Mouse (Mus musculus): ENCODE results near the gene Fndc3b. TPM values are rescaled to one million over a fixed set of nuclear protein-coding genes. Genes with fewer than 3 reads are reported as not detected.

Gene Fndc3b
- polyA plus RNA-seq, 1 experiment from 2014 or later, result 6.1 TPM

- no peak overlapping the region for H3K4me3 ChIP-seq
- no peaks in the 10 kb centered on the region for H3K27me3 ChIP-seq
- H3K4me2 ChIP-seq (replicated peaks), result no peak overlapping the region
- ATAC-seq (replicated peaks), result no peak
- no peaks in the 10 kb centered on the region for H3K9me3 ChIP-seq
- H3K9ac ChIP-seq (replicated peaks), result no peak overlapping the region
- H3K4me1 ChIP-seq, result peaks cover 18% of the 10 kb centered on the region
- no peak overlapping the region for H3K27ac ChIP-seq (replicated peaks)
- no peaks in the 10 kb centered on the region for H3K36me3 ChIP-seq
- WGBS, result 88% methylated on average over 8 of the region's 8 CpGs
Observed at GRCm38 (mm10) chr3:27626301-27626700, 84.8 kb downstream of the Fndc3b start.

- Histone ChIP-seq H3K36me3 (no peaks in the 10 kb centered on the region), H3K4me1 (peaks cover 18% of the 10 kb centered on the region), H3K4me2 (replicated peaks) (no peak overlapping the region), H3K27me3 (no peaks in the 10 kb centered on the region), H3K9ac (replicated peaks) (no peak overlapping the region), H3K4me3 (no peak overlapping the region), H3K9me3 (no peaks in the 10 kb centered on the region), H3K27ac (replicated peaks) (peak overlapping the region; percentile 55)
- 64% methylated on average over 8 of the region's 8 CpGs for whole genome bisulfite sequencing
- no peak for ATAC-seq (replicated peaks)
Observed at GRCm38 (mm10) chr3:27625592-27625985, 85.5 kb downstream of the Fndc3b start.

GRCm38 (mm10) chr3:27624974-27625591 is 86.0 kb downstream of the Fndc3b start:
- Histone ChIP-seq H3K27me3 (no peaks in the 10 kb centered on the region), H3K4me1 (peaks cover 18% of the 10 kb centered on the region), H3K27ac (replicated peaks) (peak overlapping the region; percentile 55), H3K9ac (replicated peaks) (no peak overlapping the region), H3K36me3 (no peaks in the 10 kb centered on the region), H3K9me3 (no peaks in the 10 kb centered on the region), H3K4me2 (replicated peaks) (no peak overlapping the region), H3K4me3 (no peak overlapping the region)
- 72% methylated on average over 12 of the region's 12 CpGs for WGBS
- ATAC-seq (replicated peaks), result peak; percentile 65

- 74% methylated on average over 4 of the region's 4 CpGs for WGBS
- H3K9me3 ChIP-seq, result no peaks in the 10 kb centered on the region
- H3K4me1 ChIP-seq, result peaks cover 18% of the 10 kb centered on the region
- H3K27ac ChIP-seq (replicated peaks), result no peak overlapping the region
- H3K4me2 ChIP-seq (replicated peaks), result no peak overlapping the region
- no peak for ATAC-seq (replicated peaks)
- H3K9ac ChIP-seq (replicated peaks), result no peak overlapping the region
- no peak overlapping the region for H3K4me3 ChIP-seq
- H3K36me3 ChIP-seq, result no peaks in the 10 kb centered on the region
- no peaks in the 10 kb centered on the region for H3K27me3 ChIP-seq
Observed at GRCm38 (mm10) chr3:27622451-27622850, 88.7 kb downstream of the Fndc3b start.

GRCm38 (mm10) chr3:27621176-27621575 is 89.9 kb downstream of the Fndc3b start:
- Histone ChIP-seq H3K4me1 (peaks cover 15% of the 10 kb centered on the region), H3K36me3 (no peaks in the 10 kb centered on the region), H3K4me3 (no peak overlapping the region), H3K9ac (replicated peaks) (no peak overlapping the region), H3K9me3 (no peaks in the 10 kb centered on the region), H3K27me3 (no peaks in the 10 kb centered on the region), H3K27ac (replicated peaks) (no peak overlapping the region), H3K4me2 (replicated peaks) (no peak overlapping the region)
- 83% methylated on average over 4 of the region's 4 CpGs for WGBS
- no peak for ATAC-seq (replicated peaks)

- no peak for ATAC-seq (replicated peaks)
- H3K27ac ChIP-seq (replicated peaks), result no peak overlapping the region
- no peak overlapping the region for H3K9ac ChIP-seq (replicated peaks)
- no peaks in the 10 kb centered on the region for H3K9me3 ChIP-seq
- H3K27me3 ChIP-seq, result no peaks in the 10 kb centered on the region
- H3K4me1 ChIP-seq, result peaks cover 5% of the 10 kb centered on the region
- no peaks in the 10 kb centered on the region for H3K36me3 ChIP-seq
- H3K4me2 ChIP-seq (replicated peaks), result no peak overlapping the region
- WGBS, result 87% methylated on average over 9 of the region's 9 CpGs
- H3K4me3 ChIP-seq, result no peak overlapping the region
Observed at GRCm38 (mm10) chr3:27617733-27618132, 93.4 kb downstream of the Fndc3b start.

DNA sequence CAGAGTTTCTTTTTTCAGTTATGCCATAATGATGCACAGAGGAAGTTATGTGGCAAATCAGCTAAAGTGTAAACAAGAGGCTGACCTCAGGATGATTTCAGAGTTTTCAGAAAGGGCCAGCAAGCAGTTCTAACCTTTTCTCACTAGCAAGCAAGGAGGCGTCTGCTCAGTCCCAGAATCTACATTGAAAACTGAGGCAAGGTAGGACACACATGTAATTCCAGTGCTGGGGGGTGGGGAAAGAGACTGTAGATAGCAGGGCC is 93.9 kb downstream of the Fndc3b start:
- Histone ChIP-seq H3K27me3 (no peaks in the 10 kb centered on the region), H3K36me3 (no peaks in the 10 kb centered on the region), H3K27ac (replicated peaks) (no peak overlapping the region), H3K9ac (replicated peaks) (no peak overlapping the region), H3K4me1 (peaks cover 5% of the 10 kb centered on the region), H3K9me3 (no peaks in the 10 kb centered on the region), H3K4me3 (no peak overlapping the region), H3K4me2 (replicated peaks) (no peak overlapping the region)
- ATAC-seq (replicated peaks), result no peak
- 83% methylated on average over 1 of the region's 1 CpGs for whole genome bisulfite sequencing

GRCm38 (mm10) chr3:27616421-27617236 is 94.5 kb downstream of the Fndc3b start:
- Histone ChIP-seq H3K4me2 (replicated peaks) (no peak overlapping the region), H3K27me3 (no peaks in the 10 kb centered on the region), H3K9ac (replicated peaks) (no peak overlapping the region), H3K4me1 (peaks cover 5% of the 10 kb centered on the region), H3K36me3 (no peaks in the 10 kb centered on the region), H3K9me3 (no peaks in the 10 kb centered on the region), H3K27ac (replicated peaks) (peak overlapping the region; percentile 19; the same call in 1 of the 2 replicates), H3K4me3 (no peak overlapping the region)
- 78% methylated on average over 19 of the region's 19 CpGs for WGBS
- no peak for ATAC-seq (replicated peaks)

- H3K4me1 ChIP-seq, result peaks cover 5% of the 10 kb centered on the region
- no peaks in the 10 kb centered on the region for H3K9me3 ChIP-seq
- no peak overlapping the region for H3K4me2 ChIP-seq (replicated peaks)
- no peak overlapping the region for H3K9ac ChIP-seq (replicated peaks)
- no peak overlapping the region for H3K4me3 ChIP-seq
- no peak for ATAC-seq (replicated peaks)
- no peaks in the 10 kb centered on the region for H3K27me3 ChIP-seq
- H3K27ac ChIP-seq (replicated peaks), result no peak overlapping the region
- WGBS, result 42% methylated on average over 8 of the region's 8 CpGs
- no peaks in the 10 kb centered on the region for H3K36me3 ChIP-seq
Observed at GRCm38 (mm10) chr3:27615479-27615878, 95.6 kb downstream of the Fndc3b start.

- no peaks in the 10 kb centered on the region for H3K36me3 ChIP-seq
- ATAC-seq (replicated peaks), result no peak
- WGBS, result 90% methylated on average over 11 of the region's 11 CpGs
Observed at GRCm38 (mm10) chr3:27613828-27614227, 97.3 kb downstream of the Fndc3b start.

GRCm38 (mm10) chr3:27613011-27613410 is 98.1 kb downstream of the Fndc3b start:
- Histone ChIP-seq H3K9ac (replicated peaks) (no peak overlapping the region), H3K4me2 (replicated peaks) (no peak overlapping the region), H3K9me3 (no peaks in the 10 kb centered on the region), H3K4me3 (no peak overlapping the region), H3K4me1 (peaks cover 7% of the 10 kb centered on the region), H3K27me3 (no peaks in the 10 kb centered on the region), H3K27ac (replicated peaks) (no peak overlapping the region), H3K36me3 (no peaks in the 10 kb centered on the region)
- no peak for ATAC-seq (replicated peaks)
- WGBS, result 53% methylated on average over 4 of the region's 4 CpGs

More at GRCm38 (mm10) chr3:27613828-27614227, 97.3 kb downstream of the Fndc3b start:
- Histone ChIP-seq H3K4me2 (replicated peaks) (no peak overlapping the region), H3K9ac (replicated peaks) (no peak overlapping the region), H3K27me3 (no peaks in the 10 kb centered on the region), H3K4me1 (peaks cover 5% of the 10 kb centered on the region), H3K27ac (replicated peaks) (no peak overlapping the region), H3K9me3 (no peaks in the 10 kb centered on the region), H3K4me3 (no peak overlapping the region)

- Histone ChIP-seq H3K4me2 (replicated peaks) (no peak overlapping the region), H3K4me1 (peaks cover 18% of the 10 kb centered on the region), H3K36me3 (no peaks in the 10 kb centered on the region), H3K9ac (replicated peaks) (no peak overlapping the region), H3K9me3 (no peaks in the 10 kb centered on the region), H3K27me3 (no peaks in the 10 kb centered on the region), H3K27ac (replicated peaks) (no peak overlapping the region), H3K4me3 (no peak overlapping the region)
- WGBS, result 80% methylated on average over 5 of the region's 5 CpGs
- no peak for ATAC-seq (replicated peaks)
Observed at GRCm38 (mm10) chr3:27611986-27612385, 99.1 kb downstream of the Fndc3b start.

GRCm38 (mm10) chr3:27610547-27610946 is 100.6 kb downstream of the Fndc3b start:
- H3K4me1 ChIP-seq, result peaks cover 18% of the 10 kb centered on the region
- no peaks in the 10 kb centered on the region for H3K36me3 ChIP-seq
- WGBS, result 80% methylated on average over 4 of the region's 4 CpGs

More at GRCm38 (mm10) chr3:27610547-27610946, 100.6 kb downstream of the Fndc3b start:
- H3K4me3 ChIP-seq, result no peak overlapping the region
- H3K27ac ChIP-seq (replicated peaks), result no peak overlapping the region
- no peaks in the 10 kb centered on the region for H3K9me3 ChIP-seq
- no peak overlapping the region for H3K9ac ChIP-seq (replicated peaks)
- no peaks in the 10 kb centered on the region for H3K27me3 ChIP-seq
- no peak for ATAC-seq (replicated peaks)
- H3K4me2 ChIP-seq (replicated peaks), result no peak overlapping the region
